Comparison of ENCODE assay signal across 7 mouse cellular contexts in genomic region chr19:8742176-8742575, GRCm38 (mm10). TPM values are rescaled to one million over a fixed set of nuclear protein-coding genes. Genes with fewer than 3 reads are reported as not detected.
DNase-seq lines count a peak whose midpoint lies in the region; ATAC-seq lines count a peak whose summit lies in the region.

No protein-coding gene starts in this region.

- H3K27ac ChIP-seq in lung, embryonic 15.5 days, result peak overlapping the region; percentile 98
- peak overlapping the region; percentile 99 for H3K27ac ChIP-seq in embryonic facial prominence, embryonic 15.5 days (replicated peaks)
- peak overlapping the region; percentile 79; the same call in 1 of the 2 replicates for H3K27ac ChIP-seq in hindbrain, embryonic 16.5 days (ENCODE audit: low read depth, low read length)
- H3K27ac ChIP-seq in midbrain, embryonic 16.5 days (ENCODE audit: low read length), result peak overlapping the region; percentile 97

- H3K4me2 ChIP-seq in lung, embryonic 15.5 days, result peak overlapping the region; percentile 84
- peak overlapping the region; percentile 88 for H3K4me2 ChIP-seq in embryonic facial prominence, embryonic 15.5 days (replicated peaks)
- H3K4me2 ChIP-seq in hindbrain, embryonic 16.5 days (ENCODE audit: low read length), result peak overlapping the region; percentile 85
- H3K4me2 ChIP-seq in midbrain, embryonic 16.5 days (ENCODE audit: low read length), result peak overlapping the region; percentile 82

- H3K4me1 ChIP-seq in lung, embryonic 15.5 days, result peaks cover 21% of the 10 kb centered on the region
- H3K4me1 ChIP-seq in embryonic facial prominence, embryonic 15.5 days, result peaks cover 22% of the 10 kb centered on the region
- H3K4me1 ChIP-seq in hindbrain, embryonic 16.5 days (ENCODE audit: control insufficient read depth, insufficient read depth, low read depth, low read length), result peaks cover 18% of the 10 kb centered on the region
- peaks cover 21% of the 10 kb centered on the region for H3K4me1 ChIP-seq in midbrain, embryonic 16.5 days (ENCODE audit: control insufficient read depth, insufficient read depth, low read length)

- H3K27me3 ChIP-seq in lung, embryonic 15.5 days, result no peaks in the 10 kb centered on the region
- H3K27me3 ChIP-seq in embryonic facial prominence, embryonic 15.5 days, result no peaks in the 10 kb centered on the region
- no peaks in the 10 kb centered on the region for H3K27me3 ChIP-seq in hindbrain, embryonic 16.5 days (replicated peaks; ENCODE audit: control insufficient read depth, insufficient read depth, low read length)
- no peaks in the 10 kb centered on the region for H3K27me3 ChIP-seq in midbrain, embryonic 16.5 days (ENCODE audit: control insufficient read depth, insufficient read depth, low read depth, low read length)

- peak overlapping the region; percentile 77 for H3K9ac ChIP-seq in lung, embryonic 15.5 days
- H3K9ac ChIP-seq in embryonic facial prominence, embryonic 15.5 days, result peak overlapping the region; percentile 80
- H3K9ac ChIP-seq in hindbrain, embryonic 16.5 days (ENCODE audit: low read depth, low read length), result peak overlapping the region; percentile 85
- peak overlapping the region; percentile 88 for H3K9ac ChIP-seq in midbrain, embryonic 16.5 days (ENCODE audit: low read depth, low read length)

- peak overlapping the region; percentile 66 for H3K4me3 ChIP-seq in lung, embryonic 15.5 days
- peak overlapping the region; percentile 66 for H3K4me3 ChIP-seq in embryonic facial prominence, embryonic 15.5 days (replicated peaks)
- peak overlapping the region; percentile 94 for H3K4me3 ChIP-seq in hindbrain, embryonic 16.5 days (ENCODE audit: low read length)
- H3K4me3 ChIP-seq in midbrain, embryonic 16.5 days (ENCODE audit: low read depth, low read length), result peak overlapping the region; percentile 86

- WGBS in lung, embryonic 15.5 days, result 9% methylated on average over 14 of the region's 14 CpGs
- WGBS in embryonic facial prominence, embryonic 15.5 days, result 15% methylated on average over 14 of the region's 14 CpGs
- 16% methylated on average over 14 of the region's 14 CpGs for WGBS in hindbrain, embryonic 16.5 days
- WGBS in midbrain, embryonic 16.5 days, result 22% methylated on average over 14 of the region's 14 CpGs

- H3K9me3 ChIP-seq in lung, embryonic 15.5 days, result no peaks in the 10 kb centered on the region
- H3K9me3 ChIP-seq in embryonic facial prominence, embryonic 15.5 days (replicated peaks), result no peaks in the 10 kb centered on the region
- H3K9me3 ChIP-seq in hindbrain, embryonic 16.5 days (ENCODE audit: control insufficient read depth, low read length), result no peaks in the 10 kb centered on the region
- H3K9me3 ChIP-seq in midbrain, embryonic 16.5 days (replicated peaks; ENCODE audit: control insufficient read depth, low read length, poor library complexity, severe bottlenecking), result no peaks in the 10 kb centered on the region

- ATAC-seq in lung, embryonic 15.5 days (ENCODE audit: borderline replicate concordance, extremely low read depth, low FRiP score, low TSS enrichment), result no peak
- no peak for ATAC-seq in embryonic facial prominence, embryonic 15.5 days (ENCODE audit: insufficient number of reproducible peaks, low FRiP score, low TSS enrichment, low read depth)
- ATAC-seq in hindbrain, embryonic 16.5 days, result no peak
- ATAC-seq in midbrain, embryonic 16.5 days, result no peak

- no peak for DNase-seq in lung, postnatal 10 days
- DNase-seq in urinary bladder, adult 2 months (ENCODE audit: low spot score), result no peak
- no peak for DNase-seq in MN1 (ENCODE audit: low spot score)

- peaks cover 78% of the 10 kb centered on the region for H3K36me3 ChIP-seq in lung, embryonic 15.5 days
- H3K36me3 ChIP-seq in embryonic facial prominence, embryonic 15.5 days, result peaks cover 73% of the 10 kb centered on the region
- peaks cover 33% of the 10 kb centered on the region for H3K36me3 ChIP-seq in hindbrain, embryonic 16.5 days (ENCODE audit: control insufficient read depth, insufficient read depth, low read length)
- peaks cover 17% of the 10 kb centered on the region for H3K36me3 ChIP-seq in midbrain, embryonic 16.5 days (ENCODE audit: control insufficient read depth, insufficient read depth, low read length)

RNA-seq across cellular contexts. Expression of gene Stx5a, which starts 1.0 kb away (rescaled TPM):
- 142 and 153 TPM in 2 replicates for polyA plus RNA-seq in lung, embryonic 15.5 days (2015; fragmentation: Nextera tagmentation; extraction: Ambion mirVana)
- 168 and 175 TPM in 2 replicates for polyA plus RNA-seq in embryonic facial prominence, embryonic 15.5 days (2015; fragmentation: Nextera tagmentation; extraction: Ambion mirVana)
- polyA plus RNA-seq in hindbrain, embryonic 16.5 days (2015; fragmentation: Nextera tagmentation; extraction: Ambion mirVana), result 109 and 119 TPM in 2 replicates
- 122 and 123 TPM in 2 replicates for polyA plus RNA-seq in midbrain, embryonic 16.5 days (2015; fragmentation: Nextera tagmentation; extraction: Ambion mirVana)
- 96.5 and 99.1 TPM in 2 replicates for polyA plus RNA-seq in urinary bladder, adult 2 months (2012; rRNA removed)

RNA-seq across cellular contexts. Expression of gene 1700092M07Rik, which starts 1.7 kb away (rescaled TPM):
- polyA plus RNA-seq in lung, embryonic 15.5 days (2015; fragmentation: Nextera tagmentation; extraction: Ambion mirVana), result 2.0 and 2.1 TPM in 2 replicates
- 0.70 and 1.2 TPM in 2 replicates for polyA plus RNA-seq in embryonic facial prominence, embryonic 15.5 days (2015; fragmentation: Nextera tagmentation; extraction: Ambion mirVana)
- 1.5 and 1.6 TPM in 2 replicates for polyA plus RNA-seq in hindbrain, embryonic 16.5 days (2015; fragmentation: Nextera tagmentation; extraction: Ambion mirVana)
- polyA plus RNA-seq in midbrain, embryonic 16.5 days (2015; fragmentation: Nextera tagmentation; extraction: Ambion mirVana), result 1.2 and 1.8 TPM in 2 replicates
- polyA plus RNA-seq in urinary bladder, adult 2 months (2012; rRNA removed), result 0.19 and 0.28 TPM in 2 replicates

RNA-seq across cellular contexts. Expression of gene Wdr74, which starts 6.5 kb away (rescaled TPM):
- 85.6 and 86.3 TPM in 2 replicates for polyA plus RNA-seq in lung, embryonic 15.5 days (2015; fragmentation: Nextera tagmentation; extraction: Ambion mirVana)
- 89.0 and 90.8 TPM in 2 replicates for polyA plus RNA-seq in embryonic facial prominence, embryonic 15.5 days (2015; fragmentation: Nextera tagmentation; extraction: Ambion mirVana)
- 89.6 and 92.0 TPM in 2 replicates for polyA plus RNA-seq in hindbrain, embryonic 16.5 days (2015; fragmentation: Nextera tagmentation; extraction: Ambion mirVana)
- polyA plus RNA-seq in midbrain, embryonic 16.5 days (2015; fragmentation: Nextera tagmentation; extraction: Ambion mirVana), result 93.1 and 95.9 TPM in 2 replicates
- 37.9 and 45.9 TPM in 2 replicates for polyA plus RNA-seq in urinary bladder, adult 2 months (2012; rRNA removed)

RNA-seq across cellular contexts. Expression of gene Nxf1, which starts 14.7 kb away (rescaled TPM):
- 184 and 198 TPM in 2 replicates for polyA plus RNA-seq in lung, embryonic 15.5 days (2015; fragmentation: Nextera tagmentation; extraction: Ambion mirVana)
- polyA plus RNA-seq in embryonic facial prominence, embryonic 15.5 days (2015; fragmentation: Nextera tagmentation; extraction: Ambion mirVana), result 175 and 192 TPM in 2 replicates
- 120 and 140 TPM in 2 replicates for polyA plus RNA-seq in hindbrain, embryonic 16.5 days (2015; fragmentation: Nextera tagmentation; extraction: Ambion mirVana)
- polyA plus RNA-seq in midbrain, embryonic 16.5 days (2015; fragmentation: Nextera tagmentation; extraction: Ambion mirVana), result 146 and 169 TPM in 2 replicates
- 196 and 275 TPM in 2 replicates for polyA plus RNA-seq in urinary bladder, adult 2 months (2012; rRNA removed)

RNA-seq across cellular contexts. Expression of gene Slc3a2, which starts 19.0 kb away (rescaled TPM):
- 87.1 and 89.7 TPM in 2 replicates for polyA plus RNA-seq in lung, embryonic 15.5 days (2015; fragmentation: Nextera tagmentation; extraction: Ambion mirVana)
- 122 and 128 TPM in 2 replicates for polyA plus RNA-seq in embryonic facial prominence, embryonic 15.5 days (2015; fragmentation: Nextera tagmentation; extraction: Ambion mirVana)
- polyA plus RNA-seq in hindbrain, embryonic 16.5 days (2015; fragmentation: Nextera tagmentation; extraction: Ambion mirVana), result 183 and 191 TPM in 2 replicates
- polyA plus RNA-seq in midbrain, embryonic 16.5 days (2015; fragmentation: Nextera tagmentation; extraction: Ambion mirVana), result 176 and 182 TPM in 2 replicates
- polyA plus RNA-seq in urinary bladder, adult 2 months (2012; rRNA removed), result 103 and 115 TPM in 2 replicates
